ENCODE assay signal across 20 mouse cellular contexts in the genomic region with DNA sequence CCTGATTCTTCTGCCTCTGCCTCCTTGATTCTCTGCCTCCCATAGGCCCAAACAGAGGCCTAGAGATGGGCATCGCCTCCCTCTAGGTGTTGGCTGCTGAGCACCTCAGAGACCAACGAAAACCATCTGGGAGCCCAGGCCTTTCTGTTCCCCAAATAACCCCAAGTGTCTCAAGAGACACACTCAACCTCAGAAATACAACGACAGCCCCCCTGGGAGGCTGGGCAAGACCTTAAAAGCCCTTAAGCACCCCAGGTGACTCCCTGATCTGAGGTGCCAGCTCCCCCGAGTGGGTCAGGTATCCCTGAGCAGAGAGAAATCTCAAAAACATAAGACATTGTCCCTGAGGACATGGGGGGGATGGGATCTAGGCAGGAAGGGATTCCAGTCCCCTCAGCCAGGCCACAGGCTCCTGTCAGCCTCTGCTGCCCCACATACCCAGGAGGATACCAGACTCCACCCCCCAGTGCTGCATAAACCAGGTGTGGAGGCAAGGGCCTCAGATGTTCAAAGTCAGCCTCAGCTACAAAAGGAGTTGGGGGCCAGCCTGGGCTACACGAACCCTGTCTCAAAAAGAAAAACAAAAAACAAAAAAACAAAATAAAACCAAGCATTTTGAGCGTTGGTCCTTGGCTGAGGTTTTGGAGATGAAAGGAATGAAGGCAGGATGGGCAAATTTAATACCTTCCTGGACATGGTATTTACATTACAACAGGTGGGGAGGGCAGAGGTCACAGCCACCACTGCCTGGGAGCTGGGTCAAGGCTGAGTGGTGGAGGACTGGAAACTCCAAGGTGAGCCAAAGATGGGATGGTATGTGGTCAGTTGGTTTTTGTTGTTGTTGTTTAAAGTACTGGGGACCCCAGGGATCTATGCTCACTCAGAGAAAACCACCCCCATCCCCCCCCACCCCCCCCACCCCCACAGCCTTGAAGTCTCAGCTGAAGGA. TPM values are rescaled to one million over a fixed set of nuclear protein-coding genes. Genes with fewer than 3 reads are reported as not detected.
DNase-seq lines count a peak whose midpoint lies in the region; ATAC-seq and TF ChIP-seq lines count a peak whose summit lies in the region.
"Had no signal": no experiment of that assay in that cellular context is flagged by ENCODE, and none has a peak within 500 bp of the region (broad histone marks: within the 10 kb centered on the region; RNA-seq: fewer than 3 reads in every experiment).

No protein-coding gene starts in this region.

- no peak for DNase-seq in limb, embryonic 10.5 days (ENCODE audit: low spot score)
- DNase-seq in B cell, adult 2 months: peak; percentile 48 to 58
- no peak for DNase-seq in lung, postnatal 10 days
- DNase-seq: cerebellum, adult 2 months; gastrocnemius, postnatal 14 days; heart, adult 2 months; heart, postnatal 14 days; kidney, adult 11 months had no signal

- no peak overlapping the region for H3K4me3 ChIP-seq in limb, embryonic 13.5 days
- H3K4me3 ChIP-seq in limb, embryonic 10.5 days: no peak overlapping the region
- H3K4me3 ChIP-seq in ES-Bruce4 (ENCODE audit: low read depth, low read length): no peak overlapping the region
- no peak overlapping the region for H3K4me3 ChIP-seq in bone marrow, adult 2 months (replicated peaks; ENCODE audit: control insufficient read depth, low read depth, low read length)
- no peak overlapping the region for H3K4me3 ChIP-seq in neural tube, embryonic 15.5 days (replicated peaks)
- H3K4me3 ChIP-seq: embryonic facial prominence, embryonic 12.5 days; forebrain, embryonic 12.5 days; heart, adult 2 months; heart, embryonic 15.5 days; hindbrain, embryonic 13.5 days had no signal

- H3K9ac ChIP-seq in limb, embryonic 13.5 days: 0 out of 2 replicates have a peak overlapping the region, but pooled peaks have one; percentile 19
- no peak overlapping the region for H3K9ac ChIP-seq in ES-Bruce4 (ENCODE audit: low read depth, poor library complexity, severe bottlenecking)
- no peak overlapping the region for H3K9ac ChIP-seq in neural tube, embryonic 15.5 days (replicated peaks)
- H3K9ac ChIP-seq: embryonic facial prominence, embryonic 12.5 days; forebrain, embryonic 12.5 days; heart, embryonic 15.5 days; hindbrain, embryonic 13.5 days had no signal

- TF ChIP-seq POLR2A in ES-Bruce4 (IDR thresholded peaks at IDR 0.05; ENCODE audit: insufficient read depth, low read length): no peak
- TF ChIP-seq POLR2A in bone marrow, adult 2 months (IDR thresholded peaks at IDR 0.05; ENCODE audit: borderline replicate concordance, control insufficient read depth, low read depth, low read length): no peak

- no peak for TF ChIP-seq EP300 in ES-Bruce4 (IDR thresholded peaks at IDR 0.05; ENCODE audit: insufficient read depth, low read depth, low read length)

- H3K27me3 ChIP-seq in limb, embryonic 13.5 days: no peaks in the 10 kb centered on the region
- H3K27me3 ChIP-seq in limb, embryonic 10.5 days (ENCODE audit: low read depth, poor library complexity, severe bottlenecking): no peaks in the 10 kb centered on the region
- no peaks in the 10 kb centered on the region for H3K27me3 ChIP-seq in ES-Bruce4 (ENCODE audit: control insufficient read depth, insufficient read depth, low read length, poor library complexity, severe bottlenecking)
- no peaks in the 10 kb centered on the region for H3K27me3 ChIP-seq in neural tube, embryonic 15.5 days (replicated peaks)
- H3K27me3 ChIP-seq: embryonic facial prominence, embryonic 12.5 days; forebrain, embryonic 12.5 days; heart, embryonic 15.5 days; hindbrain, embryonic 13.5 days had no signal

- 79% methylated on average over 6 of the region's 6 CpGs for WGBS in limb, embryonic 13.5 days
- 83% methylated on average over 6 of the region's 6 CpGs for WGBS in limb, embryonic 10.5 days
- WGBS in bone marrow, adult 2 months: 69% methylated on average over 6 of the region's 6 CpGs
- WGBS in neural tube, embryonic 15.5 days: 82% methylated on average over 6 of the region's 6 CpGs

- peaks cover 15% of the 10 kb centered on the region for H3K4me1 ChIP-seq in limb, embryonic 13.5 days
- H3K4me1 ChIP-seq in limb, embryonic 10.5 days: peaks cover 16% of the 10 kb centered on the region
- no peaks in the 10 kb centered on the region for H3K4me1 ChIP-seq in ES-Bruce4 (ENCODE audit: control insufficient read depth, insufficient read depth, low read length)
- H3K4me1 ChIP-seq in bone marrow, adult 2 months (ENCODE audit: control insufficient read depth, insufficient read depth, low read length): no peaks in the 10 kb centered on the region
- peaks cover 8% of the 10 kb centered on the region for H3K4me1 ChIP-seq in neural tube, embryonic 15.5 days
- H3K4me1 ChIP-seq: forebrain, embryonic 12.5 days had no signal

- H3K4me2 ChIP-seq in limb, embryonic 13.5 days (replicated peaks): no peak overlapping the region
- H3K4me2 ChIP-seq in neural tube, embryonic 15.5 days: no peak overlapping the region
- H3K4me2 ChIP-seq: embryonic facial prominence, embryonic 12.5 days; forebrain, embryonic 12.5 days; heart, embryonic 11.5 days; heart, embryonic 15.5 days; hindbrain, embryonic 13.5 days had no signal

- H3K36me3 ChIP-seq in limb, embryonic 13.5 days: no peaks in the 10 kb centered on the region
- H3K36me3 ChIP-seq in limb, embryonic 10.5 days: no peaks in the 10 kb centered on the region
- no peaks in the 10 kb centered on the region for H3K36me3 ChIP-seq in ES-Bruce4 (ENCODE audit: control insufficient read depth, insufficient read depth, low read length, poor library complexity, severe bottlenecking)
- no peaks in the 10 kb centered on the region for H3K36me3 ChIP-seq in neural tube, embryonic 15.5 days
- H3K36me3 ChIP-seq: embryonic facial prominence, embryonic 12.5 days; forebrain, embryonic 12.5 days; heart, embryonic 15.5 days; hindbrain, embryonic 13.5 days had no signal

- H3K27ac ChIP-seq in limb, embryonic 13.5 days: no peak overlapping the region
- H3K27ac ChIP-seq in limb, embryonic 10.5 days: no peak overlapping the region
- H3K27ac ChIP-seq in ES-Bruce4 (ENCODE audit: insufficient read depth, low read length): peak overlapping the region; percentile 30
- peak overlapping the region; percentile 13 for H3K27ac ChIP-seq in bone marrow, adult 2 months (ENCODE audit: control insufficient read depth, insufficient read depth, low read depth, low read length, poor library complexity)
- H3K27ac ChIP-seq in neural tube, embryonic 15.5 days (replicated peaks): no peak overlapping the region
- H3K27ac ChIP-seq: embryonic facial prominence, embryonic 12.5 days; forebrain, embryonic 12.5 days; heart, adult 2 months; heart, embryonic 15.5 days; hindbrain, embryonic 13.5 days; hindbrain, postnatal 0 days had no signal

- ATAC-seq in limb, embryonic 13.5 days (ENCODE audit: low FRiP score, low read depth): no peak
- ATAC-seq in neural tube, embryonic 15.5 days (ENCODE audit: low FRiP score): no peak
- ATAC-seq: activated CD4-positive, CD25-positive, alpha-beta regulatory T cell, adult 4 months; forebrain, embryonic 16.5 days; hindbrain, postnatal 0 days had no signal

- TF ChIP-seq CTCF in ES-Bruce4 (IDR thresholded peaks at IDR 0.05; ENCODE audit: low read depth, low read length): no peak
- TF ChIP-seq CTCF in bone marrow, adult 2 months (IDR thresholded peaks at IDR 0.05; ENCODE audit: control insufficient read depth, insufficient read depth, low read length): no peak

- no peaks in the 10 kb centered on the region for H3K9me3 ChIP-seq in limb, embryonic 13.5 days
- H3K9me3 ChIP-seq in limb, embryonic 10.5 days (replicated peaks): no peaks in the 10 kb centered on the region
- no peaks in the 10 kb centered on the region for H3K9me3 ChIP-seq in ES-Bruce4 (replicated peaks; ENCODE audit: control insufficient read depth, insufficient read depth, low read length, poor library complexity, severe bottlenecking)
- H3K9me3 ChIP-seq in neural tube, embryonic 15.5 days (replicated peaks): no peaks in the 10 kb centered on the region
- H3K9me3 ChIP-seq: embryonic facial prominence, embryonic 12.5 days; forebrain, embryonic 12.5 days; hindbrain, embryonic 13.5 days had no signal

RNA-seq across cellular contexts. Expression of gene Aes, which starts 5.2 kb away (rescaled TPM):
- 477 and 492 TPM in 2 replicates for polyA plus RNA-seq in limb, embryonic 13.5 days (2015; fragmentation: Nextera tagmentation; extraction: Ambion mirVana)
- polyA plus RNA-seq in limb, embryonic 10.5 days (2016; fragmentation: Nextera tagmentation; extraction: Ambion mirVana): 337 and 432 TPM in 2 replicates
- polyA plus RNA-seq in ES-Bruce4 (2011; ENCODE audit: insufficient read depth, insufficient read length, low read depth, missing spikeins): 148 and 152 TPM in 2 replicates
- polyA plus RNA-seq in bone marrow, adult 2 months (2011; ENCODE audit: insufficient read depth, insufficient read length, low replicate concordance, missing spikeins): 183 and 306 TPM in 2 replicates
- polyA plus RNA-seq in neural tube, embryonic 15.5 days (2015; fragmentation: Nextera tagmentation; extraction: Ambion mirVana): 771 and 825 TPM in 2 replicates

RNA-seq across cellular contexts. Expression of gene Gna11, which starts 9.1 kb away (rescaled TPM):
- 89.8 and 89.9 TPM in 2 replicates for polyA plus RNA-seq in limb, embryonic 13.5 days (2015; fragmentation: Nextera tagmentation; extraction: Ambion mirVana)
- 88.5 and 91.5 TPM in 2 replicates for polyA plus RNA-seq in limb, embryonic 10.5 days (2016; fragmentation: Nextera tagmentation; extraction: Ambion mirVana)
- 32.0 and 35.3 TPM in 2 replicates for polyA plus RNA-seq in ES-Bruce4 (2011; ENCODE audit: insufficient read depth, insufficient read length, low read depth, missing spikeins)
- polyA plus RNA-seq in bone marrow, adult 2 months (2011; ENCODE audit: insufficient read depth, insufficient read length, low replicate concordance, missing spikeins): 12.3 and 23.8 TPM in 2 replicates
- polyA plus RNA-seq in neural tube, embryonic 15.5 days (2015; fragmentation: Nextera tagmentation; extraction: Ambion mirVana): 91.1 and 102 TPM in 2 replicates

RNA-seq across cellular contexts. Expression of gene Tle2, which starts 20.3 kb away (rescaled TPM):
- polyA plus RNA-seq in limb, embryonic 13.5 days (2015; fragmentation: Nextera tagmentation; extraction: Ambion mirVana): 68.8 and 69.8 TPM in 2 replicates
- 17.1 and 28.2 TPM in 2 replicates for polyA plus RNA-seq in limb, embryonic 10.5 days (2016; fragmentation: Nextera tagmentation; extraction: Ambion mirVana)
- 3.1 and 3.8 TPM in 2 replicates for polyA plus RNA-seq in ES-Bruce4 (2011; ENCODE audit: insufficient read depth, insufficient read length, low read depth, missing spikeins)
- 18.5 and 41.7 TPM in 2 replicates for polyA plus RNA-seq in bone marrow, adult 2 months (2011; ENCODE audit: insufficient read depth, insufficient read length, low replicate concordance, missing spikeins)
- 41.8 and 49.9 TPM in 2 replicates for polyA plus RNA-seq in neural tube, embryonic 15.5 days (2015; fragmentation: Nextera tagmentation; extraction: Ambion mirVana)

RNA-seq across cellular contexts. Expression of gene Gna15, which starts 30.1 kb away (rescaled TPM):
- polyA plus RNA-seq in limb, embryonic 13.5 days (2015; fragmentation: Nextera tagmentation; extraction: Ambion mirVana): 1.6 and 1.9 TPM in 2 replicates
- 0.80 and 2.0 TPM in 2 replicates for polyA plus RNA-seq in limb, embryonic 10.5 days (2016; fragmentation: Nextera tagmentation; extraction: Ambion mirVana)
- polyA plus RNA-seq in ES-Bruce4 (2011; ENCODE audit: insufficient read depth, insufficient read length, low read depth, missing spikeins): 11.2 and 11.6 TPM in 2 replicates
- 5.4 and 9.4 TPM in 2 replicates for polyA plus RNA-seq in bone marrow, adult 2 months (2011; ENCODE audit: insufficient read depth, insufficient read length, low replicate concordance, missing spikeins)
- polyA plus RNA-seq in neural tube, embryonic 15.5 days (2015; fragmentation: Nextera tagmentation; extraction: Ambion mirVana): 1.7 and 2.6 TPM in 2 replicates

RNA-seq across cellular contexts. Expression of gene Tle6, which starts 46.8 kb away (rescaled TPM):
- 13.8 and 18.4 TPM in 2 replicates for polyA plus RNA-seq in limb, embryonic 13.5 days (2015; fragmentation: Nextera tagmentation; extraction: Ambion mirVana)
- 12.6 and 15.5 TPM in 2 replicates for polyA plus RNA-seq in limb, embryonic 10.5 days (2016; fragmentation: Nextera tagmentation; extraction: Ambion mirVana)
- 15.0 and 18.5 TPM in 2 replicates for polyA plus RNA-seq in ES-Bruce4 (2011; ENCODE audit: insufficient read depth, insufficient read length, low read depth, missing spikeins)
- polyA plus RNA-seq in bone marrow, adult 2 months (2011; ENCODE audit: insufficient read depth, insufficient read length, low replicate concordance, missing spikeins): 23.2 and 27.8 TPM in 2 replicates
- polyA plus RNA-seq in neural tube, embryonic 15.5 days (2015; fragmentation: Nextera tagmentation; extraction: Ambion mirVana): 5.7 and 7.3 TPM in 2 replicates

Comparison
In these comparisons a context has a peak if more than half of its experiments do, and no peak if none do; other contexts are left out.
1. H3K27ac ChIP-seq: peak in ES-Bruce4 (single experiment) and bone marrow, adult 2 months (single experiment); none in limb, embryonic 13.5 days (single experiment), limb, embryonic 10.5 days (single experiment) and neural tube, embryonic 15.5 days (single experiment).
2. DNase-seq: peak in B cell, adult 2 months (2 of 2); none in limb, embryonic 10.5 days (single experiment) and lung, postnatal 10 days (single experiment).